Mouse (Mus musculus) thymus, postnatal 0 days (tissue): ENCODE data around the gene Lbr. TPM values are rescaled to one million over a fixed set of nuclear protein-coding genes. Genes with fewer than 3 reads are reported as not detected.

ENCODE experiments used
- DNase-seq: peaks from one replicate; pipeline ENCODE4 v3.0.0-alpha.2; 2015; ENCODE audit warnings: low spot score
- polyA plus RNA-seq: library from polyadenylated mRNA; unstranded; fragments of >200 nt; fragmentation: Nextera tagmentation; extraction: Ambion mirVana; gene quantifications from 2 replicates; pipeline ENCODE4 v1.2.1, GENCODE M21; 2015

Lbr gene
- polyA plus RNA-seq, 1 experiment from 2014 or later = 361 TPM

GRCm38 (mm10) chr1:181853081-181853736, 10.4 kb upstream of the Lbr start:
- DNase-seq = peak; percentile 97

GRCm38 (mm10) chr1:181852466-181852865, 9.6 kb upstream of the Lbr start:
- DNase-seq = peak; percentile 46

- peak; percentile 19 for DNase-seq
Observed at GRCm38 (mm10) chr1:181851521-181852310, 8.9 kb upstream of the Lbr start.

- DNase-seq = no peak
Observed at GRCm38 (mm10) chr1:181850441-181850840, 7.6 kb upstream of the Lbr start.

GRCm38 (mm10) chr1:181848210-181848609, 5.4 kb upstream of the Lbr start:
- no peak for DNase-seq

GRCm38 (mm10) chr1:181847396-181847795, 4.5 kb upstream of the Lbr start:
- no peak for DNase-seq

- DNase-seq = no peak
Observed at GRCm38 (mm10) chr1:181845767-181846166, 2.9 kb upstream of the Lbr start.

GRCm38 (mm10) chr1:181844874-181845547, 2.2 kb upstream of the Lbr start:
- no peak for DNase-seq

- DNase-seq = peak; percentile 90
Observed at GRCm38 (mm10) chr1:181841864-181842672, 778 bp downstream of the Lbr start.

GRCm38 (mm10) chr1:181841396-181841795, 1.4 kb downstream of the Lbr start:
- peak; percentile 70 for DNase-seq

GRCm38 (mm10) chr1:181839746-181840366, 3.0 kb downstream of the Lbr start:
- DNase-seq = peak; percentile 35

GRCm38 (mm10) chr1:181838111-181838510, 4.7 kb downstream of the Lbr start:
- no peak for DNase-seq

- no peak for DNase-seq
Observed at GRCm38 (mm10) chr1:181833143-181833542, 9.7 kb downstream of the Lbr start.

GRCm38 (mm10) chr1:181832720-181833119, 10.1 kb downstream of the Lbr start:
- DNase-seq = no peak

- peak; percentile 66 for DNase-seq
Observed at GRCm38 (mm10) chr1:181828365-181828764, 14.5 kb downstream of the Lbr start.

- no peak for DNase-seq
Observed at GRCm38 (mm10) chr1:181826716-181827115, 16.1 kb downstream of the Lbr start.

- DNase-seq = no peak
Observed at GRCm38 (mm10) chr1:181811481-181812223, 31.2 kb downstream of the Lbr start.

GRCm38 (mm10) chr1:181800667-181801066, 42.2 kb downstream of the Lbr start:
- no peak for DNase-seq

GRCm38 (mm10) chr1:181799911-181800310, 42.9 kb downstream of the Lbr start:
- DNase-seq = no peak

GRCm38 (mm10) chr1:181793541-181793940, 49.3 kb downstream of the Lbr start:
- DNase-seq = no peak
